Mouse (Mus musculus) forebrain, postnatal 0 days (tissue): ENCODE results near the gene Plpp3. TPM values are rescaled to one million over a fixed set of nuclear protein-coding genes. Genes with fewer than 3 reads are reported as not detected.
A peak's percentile ranks its signal among the peaks of the same experiment; 100 is the strongest.

ENCODE experiments used
- ATAC-seq: fragments of 200-750 bp; cut with Nextera tagmentation; 2 replicates; pipeline ENCODE4 v1.8.0; 2017; ENCODE audit warnings: mild to moderate bottlenecking, moderate library complexity
- DNase-seq: peaks from one replicate; pipeline ENCODE4 v3.0.0-alpha.2; 2015
- H3K27ac ChIP-seq: fragments of 300-500 bp; sonication (generic); 2 replicates; pipeline ENCODE4 v1.5.1; 2014; ENCODE audit warnings: low read depth, mild to moderate bottlenecking, antibody characterized with exemption, low read length, moderate library complexity, mixed read lengths
- H3K27me3 ChIP-seq: fragments of 300-500 bp; sonication (generic); 2 replicates; pipeline ENCODE4 v1.6.1; 2014; ENCODE audit warnings: mild to moderate bottlenecking, low read length, mixed read lengths; ENCODE audit not compliant: insufficient read depth
- H3K36me3 ChIP-seq: fragments of 300-500 bp; sonication (generic); 2 replicates; pipeline ENCODE4 v1.6.1; 2014; ENCODE audit warnings: mild to moderate bottlenecking, moderate library complexity; ENCODE audit not compliant: insufficient read depth
- H3K4me1 ChIP-seq: fragments of 300-500 bp; sonication (generic); 2 replicates; pipeline ENCODE4 v1.6.1; 2014; ENCODE audit warnings: antibody characterized with exemption; ENCODE audit not compliant: insufficient read depth
- H3K4me2 ChIP-seq: fragments of 300-500 bp; sonication (generic); 2 replicates; pipeline ENCODE4 v1.6.1; 2014; ENCODE audit warnings: low read depth, mild to moderate bottlenecking, moderate library complexity
- H3K4me3 ChIP-seq: fragments of 300-500 bp; sonication (generic); 2 replicates; pipeline ENCODE4 v1.5.1; 2014; ENCODE audit warnings: low read depth, low read length, mixed read lengths
- H3K9ac ChIP-seq: fragments of 300-500 bp; sonication (generic); 2 replicates; pipeline ENCODE4 v1.6.1; 2014; ENCODE audit warnings: mild to moderate bottlenecking
- H3K9me3 ChIP-seq: fragments of 300-500 bp; sonication (generic); 2 replicates; pipeline ENCODE4 v1.6.1; 2016; ENCODE audit warnings: low read length
- CTCF ChIP-seq: sonication (generic); IDR thresholded peaks from 2 replicates; pipeline ENCODE4 v1.5.1; 2016; ENCODE audit warnings: antibody characterized with exemption, control low read depth, low read depth
- WGBS: fragments of 180-500 bp; shearing (Covaris S2); extraction: QIAGEN DNeasy Blood & Tissue Kit; methylation state at CpG from one replicate; pipeline ENCODE4 v1.1.7; 2014; 5-methylcytosine and 5-hydroxymethylcytosine counted together
- polyA plus RNA-seq: library from polyadenylated mRNA; unstranded; fragments of >200 nt; fragmentation: Nextera tagmentation; extraction: Ambion mirVana; gene quantifications from 2 replicates; pipeline ENCODE4 v1.2.1, GENCODE M21; 2015
- total RNA-seq: library from RNA; depleted of rRNA; stranded (reverse); fragments of >200 nt; gene quantifications from 2 replicates; pipeline ENCODE4 v1.2.3, GENCODE M21; 2014

Plpp3 gene
- total and polyA plus RNA-seq, 2 experiments from 2014 or later: 87.3 to 117 TPM

- no peaks in the 10 kb centered on the region for H3K9me3 ChIP-seq
- ATAC-seq: peak; percentile 70
- peaks cover 10% of the 10 kb centered on the region; the same call in 1 of the 2 replicates for H3K4me1 ChIP-seq
- no peaks in the 10 kb centered on the region for H3K36me3 ChIP-seq
- H3K27me3 ChIP-seq: no peaks in the 10 kb centered on the region
- TF ChIP-seq CTCF: no peak
- H3K4me2 ChIP-seq: no peak overlapping the region
- peak; percentile 69 for DNase-seq
- peak overlapping the region; percentile 14; the same call in 1 of the 2 replicates for H3K9ac ChIP-seq
- H3K4me3 ChIP-seq: no peak overlapping the region
- peak overlapping the region; percentile 47 for H3K27ac ChIP-seq
- WGBS: 24% methylated on average over 16 of the region's 16 CpGs
Measured at GRCm38 (mm10) chr4:105175255-105176035, 18.3 kb downstream of the Plpp3 start.

- Histone ChIP-seq H3K27me3 (no peaks in the 10 kb centered on the region), H3K4me3 (no peak overlapping the region), H3K9me3 (no peaks in the 10 kb centered on the region), H3K4me2 (peak overlapping the region; percentile 20), H3K4me1 (peaks cover 8% of the 10 kb centered on the region), H3K27ac (peak overlapping the region; percentile 68), H3K36me3 (no peaks in the 10 kb centered on the region), H3K9ac (no peak overlapping the region)
- WGBS: 10% methylated on average over 16 of the region's 16 CpGs
- peak; percentile 83 for DNase-seq
- no peak for TF ChIP-seq CTCF
- peak; percentile 86 for ATAC-seq
Measured at GRCm38 (mm10) chr4:105181014-105181658, 24.0 kb downstream of the Plpp3 start.

- Histone ChIP-seq H3K36me3 (no peaks in the 10 kb centered on the region), H3K9me3 (no peaks in the 10 kb centered on the region), H3K27me3 (no peaks in the 10 kb centered on the region), H3K4me3 (no peak overlapping the region), H3K4me2 (peak overlapping the region; percentile 20), H3K9ac (no peak overlapping the region), H3K4me1 (peaks cover 8% of the 10 kb centered on the region), H3K27ac (peak overlapping the region; percentile 68)
- DNase-seq: no peak
- ATAC-seq: 0 out of 2 replicates have a peak, but pooled peaks have one; percentile 5
- TF ChIP-seq CTCF: no peak
- 15% methylated on average over 3 of the region's 3 CpGs for WGBS
Measured at GRCm38 (mm10) chr4:105181659-105182167, 24.6 kb downstream of the Plpp3 start.

GRCm38 (mm10) chr4:105182249-105182648, 25.1 kb downstream of the Plpp3 start:
- H3K27me3 ChIP-seq: no peaks in the 10 kb centered on the region
- H3K4me2 ChIP-seq: no peak overlapping the region
- no peak for DNase-seq
- H3K4me1 ChIP-seq: peaks cover 8% of the 10 kb centered on the region
- no peaks in the 10 kb centered on the region for H3K36me3 ChIP-seq
- no peak for TF ChIP-seq CTCF
- ATAC-seq: 0 out of 2 replicates have a peak, but pooled peaks have one; percentile 25
- no peak overlapping the region for H3K4me3 ChIP-seq
- no peaks in the 10 kb centered on the region for H3K9me3 ChIP-seq
- H3K27ac ChIP-seq: peak overlapping the region; percentile 29; the same call in 1 of the 2 replicates
- WGBS: 23% methylated on average over 5 of the region's 5 CpGs
- H3K9ac ChIP-seq: no peak overlapping the region

GRCm38 (mm10) chr4:105184490-105184889, 27.3 kb downstream of the Plpp3 start:
- TF ChIP-seq CTCF: no peak
- Histone ChIP-seq H3K4me2 (no peak overlapping the region), H3K4me3 (no peak overlapping the region), H3K27me3 (no peaks in the 10 kb centered on the region), H3K27ac (no peak overlapping the region), H3K9ac (no peak overlapping the region), H3K9me3 (no peaks in the 10 kb centered on the region), H3K4me1 (peaks cover 4% of the 10 kb centered on the region; the same call in 1 of the 2 replicates), H3K36me3 (no peaks in the 10 kb centered on the region)
- 36% methylated on average over 4 of the region's 4 CpGs for WGBS
- DNase-seq (no peak), ATAC-seq (no peak)

- H3K27ac ChIP-seq: no peak overlapping the region
- no peak overlapping the region for H3K9ac ChIP-seq
- 90% methylated on average over 6 of the region's 6 CpGs for WGBS
- no peak for DNase-seq
- H3K36me3 ChIP-seq: no peaks in the 10 kb centered on the region
- no peak for TF ChIP-seq CTCF
- H3K4me1 ChIP-seq: peaks cover 4% of the 10 kb centered on the region; the same call in 1 of the 2 replicates
- no peak for ATAC-seq
- H3K4me2 ChIP-seq: no peak overlapping the region
- H3K27me3 ChIP-seq: no peaks in the 10 kb centered on the region
- H3K9me3 ChIP-seq: no peaks in the 10 kb centered on the region
- no peak overlapping the region for H3K4me3 ChIP-seq
Measured at GRCm38 (mm10) chr4:105184924-105185323, 27.8 kb downstream of the Plpp3 start.

- H3K27ac ChIP-seq: no peak overlapping the region
- no peak overlapping the region for H3K4me3 ChIP-seq
- H3K9ac ChIP-seq: no peak overlapping the region
- H3K36me3 ChIP-seq: no peaks in the 10 kb centered on the region
- no peak for TF ChIP-seq CTCF
- no peaks in the 10 kb centered on the region for H3K27me3 ChIP-seq
- H3K9me3 ChIP-seq: no peaks in the 10 kb centered on the region
- 75% methylated on average over 10 of the region's 10 CpGs for WGBS
- no peak overlapping the region for H3K4me2 ChIP-seq
- ATAC-seq: no peak
- no peak for DNase-seq
- peaks cover 5% of the 10 kb centered on the region; the same call in 1 of the 2 replicates for H3K4me1 ChIP-seq
Measured at GRCm38 (mm10) chr4:105186654-105187053, 29.5 kb downstream of the Plpp3 start.
